Mouse (Mus musculus): Measurements from ENCODE around the gene Skap1.
A peak's percentile ranks its signal among the peaks of the same experiment; 100 is the strongest.
"Not testable (repeated sequence)": the region's sequence is repeated elsewhere in the genome, so short reads cannot be mapped to it uniquely, and the experiment has no call there.

Skap1 gene

GRCm38 (mm10) chr11:96711268-96711667 lies 246.9 kb downstream of the Skap1 start:
- DNase-seq, result no peak

GRCm38 (mm10) chr11:96711670-96712069 lies 247.3 kb downstream of the Skap1 start:
- no peak for DNase-seq

GRCm38 (mm10) chr11:96713210-96714005 lies 249.0 kb downstream of the Skap1 start:
- no peak for DNase-seq

GRCm38 (mm10) chr11:96714011-96714410 lies 249.6 kb downstream of the Skap1 start:
- no peak for DNase-seq

DNA sequence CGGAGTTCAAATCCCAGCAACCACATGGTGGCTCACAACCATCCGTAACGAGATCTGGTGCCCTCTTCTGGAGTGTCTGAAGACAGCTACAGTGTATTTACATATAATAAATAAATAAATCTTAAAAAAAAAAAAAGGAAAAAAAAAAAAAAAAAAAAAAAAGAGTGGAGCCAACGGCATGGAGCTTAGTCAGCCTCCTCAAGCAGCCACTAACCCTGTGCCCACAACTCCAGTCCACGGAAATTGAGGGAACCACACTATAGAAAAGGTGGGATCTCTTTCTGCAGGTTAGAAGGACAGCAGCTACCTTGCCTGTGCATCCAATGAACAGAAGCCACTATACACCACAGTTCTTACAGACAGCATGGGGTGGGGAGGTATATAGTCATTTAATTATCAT lies 250.8 kb downstream of the Skap1 start:
- DNase-seq, result not testable (repeated sequence)

DNA sequence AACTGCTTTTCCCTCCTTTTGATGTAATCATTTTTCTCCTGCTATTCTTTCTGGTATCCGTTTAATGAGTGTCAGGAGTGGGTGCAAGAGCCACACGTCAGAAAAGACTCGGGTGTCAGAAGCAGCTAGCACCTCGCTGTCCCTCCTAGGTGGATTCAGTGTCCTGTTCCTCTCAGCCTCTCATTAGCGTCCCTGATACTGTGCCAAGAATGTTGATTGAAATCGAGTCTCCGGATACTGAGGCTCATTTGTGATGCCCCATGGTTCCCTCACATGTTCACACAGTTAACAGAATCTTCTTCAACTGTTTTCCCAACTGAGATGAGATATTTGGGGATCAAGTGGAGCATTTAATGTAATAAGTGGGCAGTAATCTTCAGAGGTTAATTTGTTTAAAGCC lies 254.2 kb downstream of the Skap1 start:
- no peak for DNase-seq

- no peak for DNase-seq
Observed at GRCm38 (mm10) chr11:96725833-96726232, 261.4 kb downstream of the Skap1 start.

DNA sequence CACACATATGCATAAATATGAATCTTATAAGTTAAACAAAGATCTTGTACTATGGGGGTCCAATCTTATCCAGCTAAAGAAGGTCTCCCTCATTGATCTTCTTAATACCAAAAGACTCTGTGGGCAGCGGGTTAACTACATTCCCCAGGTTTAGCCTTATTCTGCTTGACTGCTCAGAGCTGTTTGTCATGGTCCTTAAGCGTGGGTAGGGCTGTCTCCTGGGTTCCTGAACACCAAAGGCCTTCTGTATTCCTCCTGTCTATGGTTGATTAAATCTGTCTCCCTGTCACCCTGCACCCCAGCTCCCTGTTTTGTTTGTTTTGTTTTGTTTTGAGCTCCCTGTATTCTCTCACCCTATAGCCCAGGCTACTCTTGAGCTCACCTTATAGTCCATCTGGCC lies 264.2 kb downstream of the Skap1 start:
- no peak for DNase-seq

DNA sequence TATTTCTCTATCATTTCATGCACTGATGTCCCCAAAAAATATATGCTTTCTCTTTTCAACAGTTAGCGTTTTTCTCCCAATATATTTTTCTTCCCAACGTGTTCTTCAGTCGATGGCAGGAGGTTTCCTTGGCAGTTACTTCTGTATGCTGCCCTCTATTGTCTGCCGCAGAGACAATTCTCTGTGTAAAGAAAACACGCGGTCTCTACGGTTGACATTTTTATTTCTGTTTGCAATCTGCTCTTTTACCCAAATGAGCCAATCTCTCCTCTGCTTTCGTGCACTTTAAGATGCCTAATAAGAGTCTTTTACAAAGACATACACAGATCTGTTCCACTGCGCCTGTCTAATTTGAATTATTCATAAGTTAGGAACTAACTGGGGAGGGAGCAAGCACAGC lies 265.1 kb downstream of the Skap1 start:
- no peak for DNase-seq

GRCm38 (mm10) chr11:96730327-96730726 lies 265.9 kb downstream of the Skap1 start:
- DNase-seq, result no peak

GRCm38 (mm10) chr11:96732657-96733056 lies 268.3 kb downstream of the Skap1 start:
- DNase-seq, result no peak

GRCm38 (mm10) chr11:96735908-96736307 lies 271.5 kb downstream of the Skap1 start:
- no peak for DNase-seq

GRCm38 (mm10) chr11:96736361-96736760 lies 272.0 kb downstream of the Skap1 start:
- no peak for DNase-seq

DNA sequence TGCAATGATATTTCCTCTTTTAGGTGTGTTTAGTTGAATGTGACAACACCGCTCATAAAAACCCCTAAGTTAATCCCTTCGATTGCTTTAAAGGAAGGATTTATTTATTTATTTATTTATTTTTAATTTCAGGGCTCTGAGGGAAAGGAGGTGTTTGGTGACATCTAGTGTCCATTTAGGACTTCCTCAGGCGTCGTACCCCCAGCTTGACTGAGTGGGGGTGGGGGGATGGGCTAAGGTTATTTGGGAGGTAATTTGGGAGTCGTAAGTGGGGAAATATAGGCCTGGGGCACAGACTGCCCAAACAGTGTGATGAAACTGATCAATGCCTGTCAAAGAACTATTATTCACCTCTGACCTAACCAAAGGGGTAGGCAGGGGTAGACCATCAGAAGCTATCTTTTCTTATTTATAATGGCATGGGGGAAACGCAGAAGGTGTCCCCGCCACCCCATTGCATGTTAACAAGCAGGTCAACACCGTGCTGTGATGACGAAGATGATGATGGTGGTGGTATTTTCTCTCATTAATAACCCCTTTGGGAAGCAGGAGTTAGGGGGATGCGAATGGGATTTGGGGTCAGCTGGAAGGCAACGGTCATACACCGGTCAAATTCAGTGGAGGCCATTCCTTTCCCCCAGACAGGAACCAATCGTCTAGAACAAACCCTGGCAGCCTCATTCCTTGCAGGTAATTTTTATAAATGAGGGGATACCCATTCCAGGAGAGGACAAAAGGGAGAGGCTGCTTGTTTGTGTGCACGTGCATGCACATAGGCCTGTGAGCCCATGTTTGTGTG lies 273.5 kb downstream of the Skap1 start:
- DNase-seq, result no peak

GRCm38 (mm10) chr11:96740796-96741195 lies 276.4 kb downstream of the Skap1 start:
- DNase-seq, result no peak

DNA sequence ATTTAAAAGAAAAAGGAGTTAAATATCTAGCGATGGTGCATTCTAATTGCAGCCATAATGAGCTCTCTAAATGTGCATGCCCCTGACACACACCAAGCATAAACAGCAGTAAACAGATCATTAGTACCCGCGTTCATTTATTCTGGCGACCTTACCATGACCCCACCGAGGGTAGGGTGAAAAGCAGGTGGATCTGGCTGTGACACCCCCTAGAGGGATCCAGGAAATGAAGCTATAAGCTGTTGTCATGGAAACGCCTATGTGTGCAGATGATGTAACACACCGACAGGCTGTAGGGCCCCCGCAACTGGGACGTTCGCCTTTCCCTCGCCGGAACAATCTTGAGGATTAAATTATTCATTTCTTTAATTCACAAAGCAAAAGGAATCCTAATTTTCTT lies 277.6 kb downstream of the Skap1 start:
- no peak for DNase-seq

GRCm38 (mm10) chr11:96743000-96743399 lies 278.6 kb downstream of the Skap1 start:
- no peak for DNase-seq

DNA sequence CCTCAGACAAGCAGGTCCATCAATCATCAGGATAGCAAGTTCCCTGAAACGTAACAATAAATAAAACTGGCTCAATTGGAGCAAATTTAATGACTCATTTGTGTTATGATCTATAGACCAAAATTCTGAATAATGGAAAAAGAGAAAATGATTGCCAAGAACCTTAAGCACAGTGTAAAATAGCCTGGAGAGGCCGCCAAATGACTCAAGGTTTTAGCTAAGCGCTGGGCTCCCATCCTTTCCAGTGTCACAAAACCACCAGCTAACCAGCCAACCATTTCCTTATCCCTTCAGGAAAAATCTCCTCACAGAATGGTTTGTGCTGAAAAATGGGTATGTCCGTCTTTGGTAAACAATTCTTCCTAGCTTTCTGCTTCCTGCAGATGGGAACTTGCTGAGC lies 279.5 kb downstream of the Skap1 start:
- no peak for DNase-seq

DNA sequence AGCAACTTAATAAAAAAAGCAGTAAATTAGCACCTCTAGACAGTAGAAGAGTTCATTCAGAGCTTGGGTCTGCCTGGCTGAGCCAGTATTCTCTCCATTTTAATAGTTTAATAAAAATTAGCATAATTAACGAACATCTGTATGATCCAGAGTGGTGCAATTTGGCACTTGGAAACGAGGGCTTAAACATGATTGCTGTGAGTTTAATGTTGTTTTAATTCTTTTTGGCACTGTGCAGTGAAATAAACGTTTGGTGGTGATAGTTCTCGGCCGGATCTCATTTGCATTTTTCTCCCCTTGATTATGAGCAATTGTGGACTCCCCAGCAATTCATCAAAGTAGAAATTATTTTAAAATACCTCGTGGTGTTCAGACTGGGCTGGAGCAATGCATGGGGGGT lies 282.3 kb downstream of the Skap1 start:
- DNase-seq, result no peak

- no peak for DNase-seq
Observed at GRCm38 (mm10) chr11:96747555-96747954, 283.2 kb downstream of the Skap1 start.

DNA sequence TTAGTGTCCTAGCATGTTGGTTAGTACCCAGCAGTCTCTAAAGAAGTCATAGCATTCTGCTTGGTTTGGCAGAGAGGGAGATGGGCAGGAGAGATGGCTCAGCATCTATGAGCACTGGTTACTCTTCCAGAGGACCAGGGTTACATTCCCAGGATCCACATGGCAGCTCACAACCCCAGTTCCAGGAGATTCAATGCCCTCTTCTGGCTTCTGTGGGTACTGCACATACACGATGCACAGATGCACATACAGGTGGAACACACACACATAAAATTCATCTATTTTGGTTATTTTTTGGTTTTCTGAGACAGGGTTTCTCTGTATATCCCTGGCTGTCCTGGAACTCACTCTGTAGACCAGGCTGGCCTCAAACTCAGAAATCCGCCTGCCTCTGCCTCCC lies 290.9 kb downstream of the Skap1 start:
- no peak for DNase-seq

DNA sequence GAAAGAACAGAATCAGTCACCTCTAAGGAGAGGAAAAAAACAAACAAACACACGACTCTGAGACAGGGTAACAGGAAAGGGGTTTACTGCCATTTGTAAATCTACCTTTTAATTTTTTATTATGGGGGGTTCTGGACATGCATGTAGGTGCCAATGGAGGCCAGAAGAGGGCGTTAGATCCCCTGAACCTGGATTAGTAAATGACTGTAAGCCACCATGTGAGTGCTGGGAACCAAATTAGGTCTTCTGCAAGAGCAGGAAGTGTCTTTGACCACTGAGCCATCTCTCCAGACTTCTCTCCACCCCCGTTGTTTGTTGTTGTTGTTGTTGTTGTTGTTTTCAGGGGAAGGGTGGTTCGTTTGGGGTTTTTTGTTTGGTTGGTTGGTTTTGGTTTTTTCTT lies 293.0 kb downstream of the Skap1 start:
- no peak for DNase-seq

GRCm38 (mm10) chr11:96758402-96758801 lies 294.0 kb downstream of the Skap1 start:
- DNase-seq, result no peak

DNA sequence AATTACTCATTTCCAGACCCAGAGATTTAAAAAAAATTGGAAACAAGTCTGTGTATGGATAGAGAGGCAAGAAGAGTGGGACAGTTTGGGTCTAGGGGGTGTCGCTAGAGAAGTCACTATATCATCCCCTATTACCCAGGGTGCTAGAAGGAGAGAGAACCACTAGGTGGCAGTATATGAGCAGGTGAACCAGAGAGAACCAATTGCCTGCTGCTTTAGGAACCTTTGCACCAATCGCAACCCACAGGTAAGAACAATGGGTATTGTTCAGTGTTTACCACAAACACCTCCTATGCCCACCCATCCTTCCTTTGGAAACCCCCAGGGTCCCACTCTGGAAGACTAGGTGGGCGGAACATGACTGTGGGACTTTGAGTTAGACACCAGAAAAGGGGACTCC lies 295.6 kb downstream of the Skap1 start:
- DNase-seq, result peak; percentile 96
